Mouse (Mus musculus): ENCODE results near the gene Lpin3. TPM values are rescaled to one million over a fixed set of nuclear protein-coding genes. Genes with fewer than 3 reads are reported as not detected.
A peak's percentile ranks its signal among the peaks of the same experiment; 100 is the strongest.

The Lpin3 gene
- 1 to 10 TPM; 1.1 to 2.6 (median 1.6) TPM for total RNA-seq (2022)

- peak in 1 of 2 experiments; percentile 36 for DNase-seq (ENCODE audit: low spot score in 2 of 2)
These were observed at the start of gene Lpin3 for GRCm38 (mm10) chr2:160880453-160881195. Gene Lpin3 (plus strand): TSS chr2:160880670.

GRCm38 (mm10) chr2:160840838-160841237 is 39.6 kb upstream of the Lpin3 start:
- no peak for DNase-seq (ENCODE audit: low spot score in 2 of 2)

- DNase-seq (ENCODE audit: low spot score in 2 of 2), result no peak
These were observed 32.8 kb upstream of the Lpin3 start for GRCm38 (mm10) chr2:160847664-160848063.

GRCm38 (mm10) chr2:160848186-160848585 is 32.3 kb upstream of the Lpin3 start:
- no peak for DNase-seq (ENCODE audit: low spot score in 2 of 2)

DNA sequence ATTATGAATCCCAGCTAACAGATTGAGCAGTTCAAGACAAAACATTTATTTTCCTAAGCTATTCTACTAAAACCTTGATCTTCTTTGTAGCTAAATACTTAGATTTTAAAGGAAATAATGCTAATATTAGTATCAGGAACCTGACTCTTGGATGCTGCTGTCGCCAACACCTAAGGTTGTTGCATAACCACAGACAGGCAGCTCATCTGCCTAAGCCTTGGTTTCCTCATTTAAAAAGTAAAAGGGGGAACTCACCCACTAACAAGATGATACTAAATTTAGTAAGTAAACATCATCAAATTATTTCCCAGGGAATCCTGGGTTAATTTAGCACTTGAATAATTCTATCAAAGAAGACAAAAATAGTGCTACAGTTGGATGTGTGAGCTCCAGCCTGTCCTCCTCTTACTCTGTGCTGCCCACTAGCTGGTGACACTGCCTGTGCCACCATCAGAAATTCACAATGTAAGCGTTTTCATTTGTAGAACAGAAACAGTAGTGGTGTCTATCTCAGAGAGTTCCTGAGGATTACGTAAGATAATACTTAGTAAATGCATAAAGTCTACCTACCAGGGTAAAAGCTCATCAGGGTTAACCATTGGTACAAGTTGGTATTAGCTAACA is 30.7 kb upstream of the Lpin3 start:
- no peak for DNase-seq (ENCODE audit: low spot score in 2 of 2)

- no peak for DNase-seq (ENCODE audit: low spot score in 2 of 2)
These were observed 30.1 kb upstream of the Lpin3 start for GRCm38 (mm10) chr2:160850360-160850759.

DNA sequence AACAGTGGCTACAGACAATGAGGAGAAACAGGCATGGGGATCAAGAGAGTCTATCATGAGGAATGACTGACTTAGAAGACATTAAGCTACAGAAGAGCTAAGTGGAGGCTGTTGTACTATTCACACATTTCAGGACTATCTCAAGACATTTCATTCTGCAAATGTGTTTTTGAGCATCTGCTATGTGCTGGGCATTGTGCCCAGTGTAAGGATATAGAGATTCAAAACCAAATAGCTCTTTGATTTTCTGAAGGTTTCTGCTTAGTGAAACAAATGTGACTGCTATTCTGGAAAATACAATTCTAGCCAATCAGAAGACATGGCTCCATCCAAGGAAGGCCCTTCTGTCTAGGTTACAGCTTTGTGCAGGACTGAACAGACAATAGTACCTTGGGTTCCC is 25.8 kb upstream of the Lpin3 start:
- peak; percentile 54 to 78 for DNase-seq (ENCODE audit: low spot score in 2 of 2)

DNA sequence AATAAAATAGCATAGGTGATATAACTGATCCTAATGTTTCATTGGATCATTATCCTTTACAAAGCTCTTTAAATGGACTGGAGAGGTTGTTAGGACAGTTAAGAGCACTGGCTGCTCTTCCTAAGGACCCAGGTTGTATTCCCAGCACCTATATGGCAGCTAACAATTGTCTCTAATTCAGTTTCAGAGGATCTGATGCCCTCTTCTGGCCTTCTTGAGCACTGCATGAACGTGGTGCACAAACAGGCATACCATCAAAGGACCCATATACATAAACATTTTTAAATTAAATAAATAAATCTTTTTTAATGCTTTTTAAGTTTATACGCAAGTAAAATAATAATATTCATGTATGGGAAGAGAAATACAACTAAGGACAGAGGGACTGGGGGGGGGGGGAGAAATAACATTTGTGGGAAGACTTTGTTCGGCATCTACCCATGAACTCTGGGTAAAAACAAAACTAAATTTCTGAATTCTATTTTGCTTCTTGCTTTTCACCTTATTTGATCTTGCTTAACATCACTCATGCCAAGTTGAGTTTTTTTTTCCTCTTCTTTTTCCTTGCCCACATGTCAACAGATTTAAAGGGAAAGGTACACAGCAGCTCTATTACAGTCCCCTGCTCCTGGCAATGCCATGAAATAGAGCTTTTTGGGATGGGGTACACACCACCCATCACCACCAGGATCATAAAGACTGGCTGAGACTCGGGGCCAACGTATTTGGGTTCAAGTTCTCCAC is 23.9 kb upstream of the Lpin3 start:
- no peak for DNase-seq (ENCODE audit: low spot score in 2 of 2)

DNA sequence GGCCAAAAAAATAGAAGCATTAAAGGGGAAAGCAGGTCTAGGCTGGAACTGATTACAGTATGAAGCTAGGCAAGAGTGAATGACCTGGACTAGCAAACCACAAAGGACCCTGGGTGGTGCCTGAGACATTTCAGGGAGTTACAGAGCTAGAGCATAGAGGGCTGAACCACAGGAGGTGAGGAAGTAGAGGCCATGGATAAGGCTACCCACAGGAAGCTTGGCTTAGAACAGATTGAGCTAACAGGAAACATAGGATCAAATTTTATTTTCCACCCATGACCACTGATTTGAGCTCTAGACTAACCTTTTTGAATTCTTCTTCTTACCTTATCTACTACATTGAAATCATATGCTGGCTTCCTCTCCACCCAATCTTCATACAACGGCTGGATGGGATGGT is 20.1 kb upstream of the Lpin3 start:
- DNase-seq (ENCODE audit: low spot score in 2 of 2), result no peak

DNA sequence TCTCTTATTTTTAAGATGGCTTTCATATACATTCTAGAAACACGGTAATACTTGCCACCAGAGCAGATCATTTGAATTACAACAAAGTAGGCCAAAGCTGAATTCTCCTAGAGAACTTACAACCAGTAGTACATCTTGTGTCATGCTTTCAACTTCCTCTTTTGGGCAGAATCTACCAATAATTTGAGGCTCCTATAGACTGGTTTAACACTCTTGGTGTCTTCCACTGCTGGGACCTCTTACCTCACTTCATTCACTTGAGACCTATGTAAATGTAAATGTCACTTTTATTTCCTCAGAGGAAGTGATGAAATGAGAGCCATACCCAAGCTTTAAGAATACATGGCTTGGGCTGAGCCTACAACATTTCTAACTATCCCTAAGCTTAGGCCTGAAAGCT is 16.4 kb upstream of the Lpin3 start:
- DNase-seq (ENCODE audit: low spot score in 2 of 2), result no peak

GRCm38 (mm10) chr2:160865266-160865665 is 15.2 kb upstream of the Lpin3 start:
- DNase-seq (ENCODE audit: low spot score in 2 of 2), result no peak

GRCm38 (mm10) chr2:160869446-160869845 is 11.0 kb upstream of the Lpin3 start:
- no peak for DNase-seq (ENCODE audit: low spot score in 2 of 2)

DNA sequence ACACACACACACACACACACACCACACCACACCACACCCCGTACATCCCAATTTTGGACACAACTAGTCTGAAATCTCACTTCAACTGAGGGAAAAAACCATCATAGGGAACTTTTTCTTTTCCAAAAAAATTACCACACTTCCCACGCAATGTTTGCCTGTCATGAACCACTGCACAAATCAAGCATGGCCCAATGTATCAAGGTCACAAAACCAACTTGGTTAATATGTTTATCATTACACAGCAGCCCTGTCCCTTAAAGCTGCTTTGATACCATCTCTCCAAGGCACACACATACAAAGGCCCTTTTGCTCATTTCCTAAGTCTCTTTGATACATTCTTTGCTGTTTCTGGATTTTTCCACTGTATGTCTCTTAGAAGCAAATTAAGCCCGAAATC is 9.2 kb upstream of the Lpin3 start:
- no peak for DNase-seq (ENCODE audit: low spot score in 2 of 2)

GRCm38 (mm10) chr2:160872395-160872794 is 8.1 kb upstream of the Lpin3 start:
- DNase-seq (ENCODE audit: low spot score in 2 of 2), result peak; percentile 48 to 53

DNA sequence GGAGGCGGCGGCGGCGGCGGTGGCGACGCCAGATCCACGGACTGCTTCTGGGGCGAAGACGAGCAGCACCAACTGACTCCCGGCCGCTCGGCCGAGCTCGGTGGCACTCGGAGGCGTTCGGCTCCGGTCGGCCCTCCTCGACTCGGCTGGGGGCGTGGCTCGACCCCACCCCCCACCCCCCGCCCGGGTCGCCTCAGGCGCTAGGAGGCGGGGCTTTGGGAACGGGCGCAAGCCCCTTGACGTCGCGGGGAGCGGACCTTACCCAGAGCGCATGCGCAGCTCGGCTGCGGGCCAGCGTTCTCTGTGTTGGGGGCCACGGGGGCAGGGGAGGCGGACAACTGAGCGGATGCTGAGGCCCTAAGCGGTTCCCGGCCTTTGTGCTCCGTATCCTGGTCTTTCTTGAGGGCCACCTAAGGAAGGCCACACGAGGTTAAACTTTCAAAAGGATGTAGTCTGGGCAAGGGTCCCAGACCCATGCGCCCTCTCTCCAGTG is 7.5 kb upstream of the Lpin3 start, which contains the start of gene Zhx3:
Gene Zhx3, minus strand, starts transcription at position 109 of the 493 bp plus-strand sequence.
- DNase-seq (ENCODE audit: low spot score in 2 of 2), result peak; percentile 86 to 91

DNA sequence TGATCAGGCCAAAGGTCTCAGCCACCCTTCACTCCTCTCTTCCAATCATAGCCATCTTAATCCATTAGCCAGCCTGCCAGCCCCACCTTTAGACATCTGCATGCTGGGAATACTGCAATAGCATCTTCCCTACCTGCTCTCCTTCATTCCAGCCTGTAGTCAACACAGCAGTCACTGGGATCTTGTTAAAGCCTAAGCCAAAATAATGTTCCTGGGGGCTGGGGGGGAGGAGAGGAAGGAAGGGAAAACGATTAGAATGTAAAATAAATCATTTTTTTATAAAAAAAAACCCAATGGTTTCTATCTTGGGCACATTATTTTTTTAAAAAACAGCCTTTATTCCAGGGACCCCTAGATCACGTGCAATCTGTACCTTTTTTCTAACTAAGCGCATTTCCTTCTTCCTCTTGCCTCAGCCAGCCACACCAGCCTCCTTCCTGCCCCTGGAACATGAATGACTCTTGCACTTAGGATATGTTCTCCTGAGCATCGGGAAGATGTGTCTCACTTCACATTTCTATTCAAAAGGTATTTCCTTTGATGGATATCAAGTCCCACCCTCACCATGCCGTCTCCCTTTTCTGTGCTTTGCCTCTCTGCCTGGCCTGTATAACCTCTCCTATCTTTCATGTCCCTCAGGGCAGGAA is 6.1 kb upstream of the Lpin3 start:
- DNase-seq (ENCODE audit: low spot score in 2 of 2), result no peak

- no peak for DNase-seq (ENCODE audit: low spot score in 2 of 2)
These were observed 4.4 kb upstream of the Lpin3 start for GRCm38 (mm10) chr2:160876115-160876514.

DNA sequence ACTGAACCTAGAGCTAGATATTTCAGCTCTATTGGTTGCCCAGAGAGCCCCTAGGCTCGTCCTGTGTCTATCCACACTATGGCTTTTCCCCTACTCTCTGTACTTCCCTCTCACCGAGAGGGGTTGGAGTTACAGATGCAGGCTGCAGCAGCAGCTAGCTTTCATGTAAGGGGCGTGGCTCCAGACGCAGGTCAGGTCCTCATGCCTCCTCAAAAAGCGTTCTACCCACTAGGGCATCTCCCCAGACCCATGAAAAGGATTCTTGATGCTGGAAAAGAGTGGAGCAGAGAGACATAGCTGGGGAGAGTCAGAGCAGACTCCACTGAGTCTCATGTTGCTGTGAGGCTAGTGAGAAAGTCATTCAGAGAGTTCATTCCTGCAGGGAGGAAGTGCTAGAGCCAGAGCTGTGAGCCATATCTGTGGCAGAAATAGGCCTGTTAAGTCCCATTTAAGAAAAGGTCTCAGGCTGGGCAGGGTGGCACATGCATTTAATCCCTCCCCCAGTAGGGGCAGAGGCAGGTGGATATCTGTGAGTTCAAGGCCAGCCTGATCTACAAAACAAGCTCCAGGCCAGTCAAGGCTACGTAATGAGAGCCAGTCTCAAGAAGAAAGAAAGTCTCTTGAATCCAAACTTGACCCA is 1.1 kb downstream of the Lpin3 start:
- no peak for DNase-seq (ENCODE audit: low spot score in 2 of 2)

DNA sequence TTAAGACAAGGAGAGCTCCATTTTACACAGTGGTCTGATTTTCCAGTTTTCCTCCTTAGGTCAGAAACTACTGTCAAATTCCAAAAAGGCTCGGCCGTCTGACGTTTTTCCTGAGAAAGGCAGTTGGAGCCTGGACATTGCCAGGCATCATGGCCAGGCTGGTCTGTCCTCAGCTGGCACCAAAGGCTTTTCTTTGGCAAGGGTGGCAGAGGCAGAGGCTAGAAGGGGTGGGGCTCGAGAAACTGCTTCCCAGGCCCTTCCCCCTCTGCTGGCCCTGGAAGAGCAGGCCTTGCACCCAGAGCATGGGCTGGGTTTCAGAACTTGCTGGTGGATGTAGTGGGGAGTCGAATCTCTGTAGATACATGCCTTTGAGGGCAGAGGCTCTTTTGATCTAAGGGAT is 2.0 kb downstream of the Lpin3 start:
- no peak for DNase-seq (ENCODE audit: low spot score in 2 of 2)

- peak in 1 of 2 experiments; percentile 28 for DNase-seq (ENCODE audit: low spot score in 2 of 2)
These were observed 3.4 kb downstream of the Lpin3 start for GRCm38 (mm10) chr2:160883912-160884311.

DNA sequence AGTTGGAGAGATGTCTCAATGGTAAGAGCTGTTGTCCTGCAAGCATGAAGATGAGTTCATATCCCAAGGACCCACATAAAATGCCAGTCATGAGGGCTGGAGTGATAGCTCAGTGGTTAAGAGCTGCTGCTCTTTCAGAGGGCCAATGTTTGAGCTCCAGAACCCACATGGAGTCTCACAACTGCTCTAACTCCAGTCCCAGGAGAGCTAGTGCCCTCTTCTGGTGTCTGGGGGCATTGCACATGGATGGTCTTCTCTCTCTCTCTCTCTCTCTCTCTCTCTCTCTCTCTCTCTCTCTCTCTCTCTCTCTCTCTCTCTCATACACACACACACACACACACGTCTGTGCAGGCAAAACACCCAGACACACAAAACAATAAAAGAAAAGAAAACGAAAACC is 4.4 kb downstream of the Lpin3 start:
- DNase-seq (ENCODE audit: low spot score in 2 of 2), result no peak

All from layer of hippocampus, adult 8-10 months (tissue).